ENCODE assay signal across 8 mouse cellular contexts in genomic region chrX:134541145-134541954, GRCm38 (mm10). TPM values are rescaled to one million over a fixed set of nuclear protein-coding genes. Genes with fewer than 3 reads are reported as not detected.
A peak's percentile ranks its signal among the peaks of the same experiment; 100 is the strongest.
DNase-seq lines count a peak whose midpoint lies in the region; ATAC-seq lines count a peak whose summit lies in the region.

Gene Timm8a1 (minus strand): TSS chrX:134541865.

- DNase-seq in MEL-GATA-1-ER (ENCODE audit: extremely low read depth, low read depth): peak; percentile 85
- DNase-seq in cerebellum, adult 8-10 months: peak; percentile 37
- DNase-seq in forelimb bud, embryonic 11.5 days (ENCODE audit: low read depth, low spot score): peak; percentile 63
- peak; percentile 46 to 54 for DNase-seq in layer of hippocampus, postnatal 10 days (ENCODE audit: low spot score in 2 of 2)
- peak; percentile 53 for DNase-seq in lung, postnatal 14 days
- peak; percentile 27 for DNase-seq in ovary, postnatal 14 days (ENCODE audit: low spot score)
- peak; percentile 61 for DNase-seq in thymus, postnatal 25 days

- ATAC-seq in hematopoietic stem cell, adult 5-6 weeks (replicated peaks in 1 of 2; ENCODE audit: insufficient read depth in 1 of 2, low FRiP score in 2 of 2, low TSS enrichment in 1 of 2, low read depth in 1 of 2, poor library complexity in 2 of 2, severe bottlenecking in 2 of 2): peak; percentile 63 to 84

RNA-seq across cellular contexts. Expression of gene Timm8a1, which starts in this region (rescaled TPM):
- 102 and 112 TPM in 2 replicates for total RNA-seq in hematopoietic stem cell, adult 5-6 weeks (2017)
- 10 to 100 TPM; 24.4 to 27.8 TPM for total RNA-seq in layer of hippocampus, postnatal 10 days (2021)

Comparison
In these comparisons a context has a peak if more than half of its experiments do, and no peak if none do; other contexts are left out.
1. Peak in every context shown above with its lines: DNase-seq and ATAC-seq.
2. DNase-seq: peak in every context shown above with its lines; median percentile 85 in MEL-GATA-1-ER; 63 in forelimb bud, embryonic 11.5 days; 61 in thymus, postnatal 25 days; 53 in lung, postnatal 14 days; 50 in layer of hippocampus, postnatal 10 days; 37 in cerebellum, adult 8-10 months; 27 in ovary, postnatal 14 days.